Mouse (Mus musculus): ENCODE data around the gene Rnf2. TPM values are rescaled to one million over a fixed set of nuclear protein-coding genes. Genes with fewer than 3 reads are reported as not detected.
A peak's percentile ranks its signal among the peaks of the same experiment; 100 is the strongest.

Gene Rnf2
- polyA plus RNA-seq, 1 experiment from 2014 or later: 18.8 TPM

DNA sequence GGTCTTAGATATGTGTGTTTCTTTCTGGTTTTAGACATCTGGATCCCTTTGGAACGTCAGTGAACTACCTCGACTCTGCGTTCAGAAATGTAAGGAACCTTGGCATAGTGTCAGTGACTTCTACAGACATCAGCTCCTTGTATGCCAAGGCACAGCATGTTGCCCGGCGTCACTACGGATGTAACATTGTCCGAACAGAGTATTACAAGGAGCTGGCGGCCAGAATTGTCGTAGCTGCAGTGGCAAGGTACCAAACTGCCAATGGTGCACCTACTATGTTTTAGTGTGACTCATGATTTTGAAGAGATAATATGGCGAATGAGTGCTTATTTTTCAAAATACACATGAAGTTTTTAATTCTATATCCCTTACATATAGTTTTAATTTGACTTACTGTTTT lies 50.9 kb downstream of the Rnf2 start:
- H3K9me3 ChIP-seq (ENCODE audit: low read length): no peaks in the 10 kb centered on the region
- H3K4me2 ChIP-seq (ENCODE audit: low read depth, low read length): no peak overlapping the region
- 92% methylated on average over 10 of the region's 10 CpGs for WGBS (ENCODE audit: insufficient replicate concordance)
- no peak overlapping the region for H3K4me3 ChIP-seq (ENCODE audit: low read depth, low read length)
- no peak overlapping the region for H3K27ac ChIP-seq (ENCODE audit: low read depth)
- H3K4me1 ChIP-seq (ENCODE audit: insufficient read depth): no peaks in the 10 kb centered on the region
- TF ChIP-seq EP300 (IDR thresholded peaks at IDR 0.05; ENCODE audit: low read depth): no peak
- no peak for TF ChIP-seq CTCF (IDR thresholded peaks at IDR 0.05; ENCODE audit: low read depth)
- H3K9ac ChIP-seq (replicated peaks): no peak overlapping the region
- DNase-seq (no peak), ATAC-seq (no peak)
- H3K36me3 ChIP-seq (replicated peaks; ENCODE audit: insufficient read depth, low read length): peaks cover 59% of the 10 kb centered on the region
- no peaks in the 10 kb centered on the region for H3K27me3 ChIP-seq (ENCODE audit: insufficient read depth, low read length)

- DNase-seq (no peak), ATAC-seq (no peak)
- Histone ChIP-seq H3K4me3 (ENCODE audit: low read depth, low read length) (no peak overlapping the region), H3K9ac (replicated peaks) (no peak overlapping the region), H3K9me3 (ENCODE audit: low read length) (no peaks in the 10 kb centered on the region), H3K36me3 (replicated peaks; ENCODE audit: insufficient read depth, low read length) (peaks cover 46% of the 10 kb centered on the region), H3K4me2 (ENCODE audit: low read depth, low read length) (no peak overlapping the region), H3K27ac (ENCODE audit: low read depth) (no peak overlapping the region), H3K4me1 (ENCODE audit: insufficient read depth) (no peaks in the 10 kb centered on the region), H3K27me3 (ENCODE audit: insufficient read depth, low read length) (no peaks in the 10 kb centered on the region)
- no peak for TF ChIP-seq EP300 (IDR thresholded peaks at IDR 0.05; ENCODE audit: low read depth)
- no peak for TF ChIP-seq CTCF (IDR thresholded peaks at IDR 0.05; ENCODE audit: low read depth)
- WGBS (ENCODE audit: insufficient replicate concordance): 87% methylated on average over 6 of the region's 6 CpGs
These were observed 65.3 kb downstream of the Rnf2 start for GRCm38 (mm10) chr1:151435431-151435830.

GRCm38 (mm10) chr1:151429316-151429715 lies 71.4 kb downstream of the Rnf2 start:
- ATAC-seq (no peak), DNase-seq (no peak)
- no peak for TF ChIP-seq CTCF (IDR thresholded peaks at IDR 0.05; ENCODE audit: low read depth)
- no peak for TF ChIP-seq EP300 (IDR thresholded peaks at IDR 0.05; ENCODE audit: low read depth)
- peaks cover 9% of the 10 kb centered on the region for H3K4me1 ChIP-seq (ENCODE audit: insufficient read depth)
- no peaks in the 10 kb centered on the region for H3K9me3 ChIP-seq (ENCODE audit: low read length)
- peak overlapping the region; percentile 100 for H3K27ac ChIP-seq (ENCODE audit: low read depth)
- H3K4me2 ChIP-seq (ENCODE audit: low read depth, low read length): peak overlapping the region; percentile 70
- H3K27me3 ChIP-seq (ENCODE audit: insufficient read depth, low read length): no peaks in the 10 kb centered on the region
- WGBS (ENCODE audit: insufficient replicate concordance): 33% methylated on average over 9 of the region's 9 CpGs
- peak overlapping the region; percentile 99 for H3K9ac ChIP-seq (replicated peaks)
- H3K36me3 ChIP-seq (replicated peaks; ENCODE audit: insufficient read depth, low read length): peaks cover 3% of the 10 kb centered on the region; the same call in 1 of the 2 replicates
- H3K4me3 ChIP-seq (ENCODE audit: low read depth, low read length): peak overlapping the region; percentile 97

DNA sequence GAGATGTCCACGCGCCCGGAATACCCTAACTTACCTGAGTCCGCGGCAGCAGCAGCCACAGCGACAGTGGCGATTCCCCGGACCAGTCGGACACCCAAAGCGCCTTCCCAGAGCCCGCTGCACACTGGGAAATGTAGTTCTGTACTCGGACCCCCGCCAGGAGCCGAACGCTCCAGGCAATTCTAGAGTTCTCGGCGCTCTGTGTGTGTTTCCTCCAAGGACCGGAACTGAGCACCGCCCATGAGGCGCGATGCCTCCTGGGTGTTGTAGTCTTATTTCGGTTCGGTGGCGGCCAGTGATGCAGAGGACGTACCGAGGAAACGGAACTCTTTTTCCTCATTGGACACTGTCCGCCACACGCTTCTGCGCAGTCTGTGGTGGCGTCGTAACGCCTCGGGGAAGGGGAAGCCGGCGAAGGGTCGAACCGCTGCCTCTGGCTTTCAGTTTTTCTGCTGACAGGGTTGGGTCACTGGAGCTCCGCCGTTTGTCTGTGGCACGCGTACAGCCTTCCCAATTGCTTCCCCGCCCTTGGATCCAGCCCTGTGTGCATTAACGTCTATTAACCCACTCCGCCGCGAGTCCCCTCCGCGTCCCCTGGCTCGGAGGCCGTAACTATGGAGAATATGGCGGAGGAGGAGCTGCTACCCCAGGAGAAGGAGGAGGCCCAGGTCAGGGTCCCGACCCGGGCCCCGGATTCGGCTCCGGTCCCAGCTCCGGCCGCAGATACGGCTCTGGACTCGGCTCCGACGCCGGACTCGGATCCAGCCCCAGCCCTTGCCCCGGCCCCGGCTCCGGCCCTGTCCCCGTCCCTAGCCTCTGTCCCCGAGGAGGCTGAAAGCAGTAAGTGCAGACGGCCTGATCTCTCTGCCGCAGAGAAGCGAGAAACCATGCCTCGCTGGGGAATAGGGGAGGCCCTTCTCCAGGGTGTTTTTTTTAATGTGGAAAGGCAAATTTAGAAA lies 72.2 kb downstream of the Rnf2 start, which contains the start of the genes Swt1 and Trmt1l:
Swt1 (minus strand) TSS at position 193 of the 959 bp plus-strand sequence.
Trmt1l (plus strand) TSS at position 280 of the 959 bp plus-strand sequence.
- DNase-seq (peak; percentile 97), ATAC-seq (peak; percentile 98)
- peaks cover 9% of the 10 kb centered on the region for H3K4me1 ChIP-seq (ENCODE audit: insufficient read depth)
- H3K36me3 ChIP-seq (replicated peaks; ENCODE audit: insufficient read depth, low read length): no peaks in the 10 kb centered on the region
- WGBS (ENCODE audit: insufficient replicate concordance): under 1% methylated on average over 71 of the region's 74 CpGs
- no peaks in the 10 kb centered on the region for H3K27me3 ChIP-seq (ENCODE audit: insufficient read depth, low read length)
- peak within 1 kb of the TSS; percentile 100 for H3K27ac ChIP-seq (ENCODE audit: low read depth)
- peak within 1 kb of the TSS; percentile 70 for H3K4me2 ChIP-seq (ENCODE audit: low read depth, low read length)
- no peak for TF ChIP-seq EP300 (IDR thresholded peaks at IDR 0.05; ENCODE audit: low read depth)
- TF ChIP-seq CTCF (IDR thresholded peaks at IDR 0.05; ENCODE audit: low read depth): no peak
- H3K9ac ChIP-seq (replicated peaks): peak within 1 kb of the TSS; percentile 99
- H3K4me3 ChIP-seq (ENCODE audit: low read depth, low read length): peak within 1 kb of the TSS; percentile 97
- no peaks in the 10 kb centered on the region for H3K9me3 ChIP-seq (ENCODE audit: low read length)

DNA sequence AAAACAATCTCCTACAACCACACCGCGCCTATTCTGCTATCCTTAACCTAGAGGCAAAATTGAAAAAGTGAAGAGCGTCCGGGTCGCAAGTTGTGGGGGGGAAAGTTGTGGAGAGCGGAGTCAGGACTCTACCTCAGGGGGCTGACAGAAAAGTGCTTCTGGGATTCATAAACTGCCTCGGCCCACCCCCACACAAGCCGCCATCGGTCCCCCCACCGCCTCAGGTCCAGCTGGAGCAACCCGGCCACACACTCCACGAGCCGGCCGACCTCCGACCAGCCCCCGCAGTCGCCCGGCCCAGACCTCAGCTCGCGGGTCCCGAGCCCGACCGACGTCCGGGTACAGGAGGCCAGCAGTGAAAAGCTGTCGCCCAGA lies 72.9 kb downstream of the Rnf2 start:
- H3K36me3 ChIP-seq (replicated peaks; ENCODE audit: insufficient read depth, low read length): no peaks in the 10 kb centered on the region; the same call in 1 of the 2 replicates
- DNase-seq (no peak), ATAC-seq (peak; percentile 30)
- H3K27ac ChIP-seq (ENCODE audit: low read depth): peak overlapping the region; percentile 100
- peak overlapping the region; percentile 97 for H3K4me3 ChIP-seq (ENCODE audit: low read depth, low read length)
- TF ChIP-seq CTCF (IDR thresholded peaks at IDR 0.05; ENCODE audit: low read depth): no peak
- no peak for TF ChIP-seq EP300 (IDR thresholded peaks at IDR 0.05; ENCODE audit: low read depth)
- H3K9me3 ChIP-seq (ENCODE audit: low read length): no peaks in the 10 kb centered on the region
- no peaks in the 10 kb centered on the region for H3K27me3 ChIP-seq (ENCODE audit: insufficient read depth, low read length)
- H3K4me2 ChIP-seq (ENCODE audit: low read depth, low read length): peak overlapping the region; percentile 65
- 0% methylated on average over 26 of the region's 26 CpGs for WGBS (ENCODE audit: insufficient replicate concordance)
- H3K9ac ChIP-seq (replicated peaks): peak overlapping the region; percentile 99
- peaks cover 9% of the 10 kb centered on the region for H3K4me1 ChIP-seq (ENCODE audit: insufficient read depth)

DNA sequence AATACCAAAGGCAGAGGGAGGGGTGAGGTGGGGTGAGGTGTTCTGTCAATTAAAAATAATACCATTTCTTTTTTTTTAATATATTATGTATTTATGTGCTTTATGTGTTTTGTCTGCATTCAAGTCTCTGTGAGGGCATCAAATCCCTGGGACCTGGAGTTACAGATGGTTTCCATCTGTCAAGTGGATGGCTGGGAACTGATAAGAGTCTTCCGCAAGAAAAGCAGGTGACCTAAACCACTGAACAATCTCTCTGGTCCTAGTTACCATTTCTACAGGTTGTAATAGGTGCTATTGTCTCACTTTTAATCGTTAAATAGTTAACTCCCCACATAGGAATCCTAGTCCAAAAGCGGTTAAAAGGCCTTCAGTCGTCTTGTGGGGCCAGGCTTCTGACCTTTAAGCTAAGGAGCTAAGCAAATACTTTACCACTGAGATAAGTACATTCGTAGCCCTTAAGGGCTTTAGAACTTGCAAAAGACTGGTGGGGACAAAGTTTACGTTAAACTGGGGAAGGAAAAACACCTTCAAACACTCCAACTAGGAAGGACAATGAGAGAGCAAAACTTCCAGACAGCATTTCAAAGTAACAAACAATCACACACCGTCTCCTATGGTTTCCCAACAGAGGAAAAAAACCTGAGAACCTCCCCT lies 73.7 kb downstream of the Rnf2 start:
- peak overlapping the region; percentile 99 for H3K9ac ChIP-seq (replicated peaks)
- no peak for DNase-seq
- H3K4me3 ChIP-seq (ENCODE audit: low read depth, low read length): peak overlapping the region; percentile 97
- TF ChIP-seq EP300 (IDR thresholded peaks at IDR 0.05; ENCODE audit: low read depth): no peak
- TF ChIP-seq CTCF (IDR thresholded peaks at IDR 0.05; ENCODE audit: low read depth): no peak
- no peaks in the 10 kb centered on the region for H3K9me3 ChIP-seq (ENCODE audit: low read length)
- H3K4me1 ChIP-seq (ENCODE audit: insufficient read depth): peaks cover 9% of the 10 kb centered on the region
- 14% methylated on average over 7 of the region's 7 CpGs for WGBS (ENCODE audit: insufficient replicate concordance)
- ATAC-seq: no peak
- peaks cover 3% of the 10 kb centered on the region; the same call in 1 of the 2 replicates for H3K36me3 ChIP-seq (replicated peaks; ENCODE audit: insufficient read depth, low read length)
- H3K27ac ChIP-seq (ENCODE audit: low read depth): peak overlapping the region; percentile 100
- peak overlapping the region; percentile 65 for H3K4me2 ChIP-seq (ENCODE audit: low read depth, low read length)
- H3K27me3 ChIP-seq (ENCODE audit: insufficient read depth, low read length): no peaks in the 10 kb centered on the region
